Mouse (Mus musculus): ENCODE results near the gene Cacna2d1. TPM values are rescaled to one million over a fixed set of nuclear protein-coding genes. Genes with fewer than 3 reads are reported as not detected.

Cacna2d1 gene
- polyA plus RNA-seq, 1 experiment from 2014 or later = 29.8 TPM

DNA sequence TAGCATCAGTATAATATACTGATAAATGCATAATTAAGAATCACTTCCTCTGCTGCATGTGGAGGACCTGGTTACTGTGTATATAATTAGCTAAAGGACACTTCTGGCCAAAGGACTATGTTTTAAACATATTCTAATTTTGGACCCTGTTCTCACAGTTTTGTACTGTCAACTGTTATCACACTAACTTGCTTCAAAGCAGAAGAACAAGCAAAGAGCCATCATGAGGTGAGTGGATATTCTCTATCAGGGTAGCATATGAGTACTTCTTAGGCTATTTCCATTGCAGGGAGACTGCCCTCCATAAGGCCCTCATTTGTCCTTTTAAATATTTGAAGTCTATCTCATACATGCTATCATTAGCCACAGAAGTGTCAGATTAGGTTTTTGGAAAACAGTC is 480.2 kb downstream of the Cacna2d1 start:
- no peaks in the 10 kb centered on the region for H3K36me3 ChIP-seq
- no peaks in the 10 kb centered on the region for H3K9me3 ChIP-seq
- H3K4me2 ChIP-seq = no peak overlapping the region
- no peaks in the 10 kb centered on the region for H3K27me3 ChIP-seq
- H3K4me1 ChIP-seq (replicated peaks) = no peaks in the 10 kb centered on the region
- no peak overlapping the region for H3K9ac ChIP-seq
- no peak for ATAC-seq (ENCODE audit: low FRiP score, low read depth)
- H3K27ac ChIP-seq (replicated peaks) = no peak overlapping the region
- no peak overlapping the region for H3K4me3 ChIP-seq

DNA sequence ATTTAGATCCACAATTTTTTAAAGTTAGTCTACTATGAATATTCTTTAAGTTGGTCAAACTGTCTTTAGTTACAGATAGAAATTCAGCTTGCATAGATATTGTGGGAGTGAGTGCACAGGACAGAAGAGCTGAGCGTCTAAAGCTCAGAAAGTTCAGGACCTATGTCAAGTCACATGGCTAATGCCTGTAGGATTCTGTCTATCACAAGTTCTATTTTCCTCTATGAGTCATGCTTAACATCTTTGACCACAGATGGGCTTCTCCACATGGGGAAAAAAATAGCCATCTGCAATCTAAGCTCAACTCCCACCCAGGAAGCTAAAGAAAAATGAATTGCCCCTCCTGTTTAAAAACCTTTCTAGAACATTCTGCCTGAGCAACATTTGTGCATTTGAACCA is 483.5 kb downstream of the Cacna2d1 start:
- 67% methylated on average over 1 of the region's 1 CpGs for WGBS

DNA sequence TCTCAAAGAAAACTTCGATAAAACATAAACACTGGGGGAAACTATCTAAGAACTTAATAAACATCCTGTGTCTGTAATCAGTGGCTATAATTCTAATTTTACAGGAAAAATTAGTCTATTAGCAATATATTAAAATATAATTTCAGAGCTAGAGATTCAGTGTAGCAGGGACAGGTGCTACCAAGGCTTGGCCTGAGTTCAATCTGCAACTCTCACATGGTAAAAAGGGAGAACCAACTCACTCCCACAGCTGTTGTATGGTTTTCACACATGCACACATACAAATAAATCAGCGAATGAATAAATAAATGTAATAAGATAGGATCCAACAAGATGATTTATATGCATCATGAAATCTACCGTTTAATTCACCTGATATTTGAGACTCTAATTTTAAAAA is 484.0 kb downstream of the Cacna2d1 start:
- H3K36me3 ChIP-seq = no peaks in the 10 kb centered on the region
- H3K4me1 ChIP-seq (replicated peaks) = no peaks in the 10 kb centered on the region
- H3K4me2 ChIP-seq = no peak overlapping the region
- WGBS = 87% methylated on average over 3 of the region's 3 CpGs
- H3K4me3 ChIP-seq = no peak overlapping the region
- H3K27me3 ChIP-seq = no peaks in the 10 kb centered on the region
- no peak for ATAC-seq (ENCODE audit: low FRiP score, low read depth)
- no peak overlapping the region for H3K27ac ChIP-seq (replicated peaks)
- H3K9ac ChIP-seq = no peak overlapping the region
- H3K9me3 ChIP-seq = no peaks in the 10 kb centered on the region

More for the DNA sequence above, 483.5 kb downstream of the Cacna2d1 start:
- H3K9ac ChIP-seq = no peak overlapping the region
- no peaks in the 10 kb centered on the region for H3K4me1 ChIP-seq (replicated peaks)
- no peak overlapping the region for H3K27ac ChIP-seq (replicated peaks)
- no peak overlapping the region for H3K4me2 ChIP-seq
- ATAC-seq (ENCODE audit: low FRiP score, low read depth) = no peak
- no peaks in the 10 kb centered on the region for H3K27me3 ChIP-seq
- no peaks in the 10 kb centered on the region for H3K36me3 ChIP-seq
- H3K4me3 ChIP-seq = no peak overlapping the region
- H3K9me3 ChIP-seq = no peaks in the 10 kb centered on the region

Other genes with a start within 250 kb of the Cacna2d1 start
- gene Speer4c, start 220.4 kb upstream of the Cacna2d1 start, polyA plus RNA-seq (2015; fragmentation: Nextera tagmentation; extraction: Ambion mirVana) = not detected in 2 replicates

Measured in hindbrain, embryonic 15.5 days (tissue).